Mouse (Mus musculus) E14TG2a.4 (cell line): Measurements from ENCODE around the gene Rasgrf2.

ENCODE experiments used
- H3K27me3 ChIP-seq: 2 replicates; pipeline ENCODE4 v1.6.1; 2014; ENCODE audit warnings: low read length, control low read depth; ENCODE audit not compliant: insufficient read depth
- H3K36me3 ChIP-seq: 2 replicates; pipeline ENCODE4 v1.6.1; 2014; ENCODE audit warnings: low read length, control low read depth; ENCODE audit not compliant: insufficient read depth
- H3K4me1 ChIP-seq: replicated peaks from 2 replicates; pipeline ENCODE4 v1.6.1; 2014; ENCODE audit warnings: low read depth, low read length, control low read depth
- H3K4me3 ChIP-seq: replicated peaks from 2 replicates; pipeline ENCODE4 v1.5.1; 2014; ENCODE audit warnings: mild to moderate bottlenecking, low read length
- H3K9me3 ChIP-seq: 2 replicates; pipeline ENCODE4 v1.6.1; 2014; ENCODE audit warnings: low read length, control low read depth
- CTCF ChIP-seq: conservative IDR thresholded peaks from 2 replicates; pipeline ENCODE4 v1.5.1; 2014; ENCODE audit warnings: low read length
- NANOG ChIP-seq: IDR thresholded peaks from 2 replicates; pipeline ENCODE4 v1.6.1; 2014; ENCODE audit warnings: borderline replicate concordance, low read length, mixed read lengths
- POU5F1 ChIP-seq: IDR thresholded peaks from 2 replicates; pipeline ENCODE4 v1.6.1; 2014; ENCODE audit warnings: low read length, borderline replicate concordance

The Rasgrf2 gene

GRCm38 (mm10) chr13:91985915-91986589, 145.4 kb downstream of the Rasgrf2 start:
- H3K4me1 ChIP-seq = no peaks in the 10 kb centered on the region
- H3K4me3 ChIP-seq = no peak overlapping the region
- no peak for TF ChIP-seq CTCF
- TF ChIP-seq POU5F1 = no peak
- TF ChIP-seq NANOG = no peak
- H3K36me3 ChIP-seq = no peaks in the 10 kb centered on the region
- H3K27me3 ChIP-seq = no peaks in the 10 kb centered on the region
- no peaks in the 10 kb centered on the region for H3K9me3 ChIP-seq

- H3K36me3 ChIP-seq = no peaks in the 10 kb centered on the region
- H3K4me3 ChIP-seq = no peak overlapping the region
- no peaks in the 10 kb centered on the region for H3K9me3 ChIP-seq
- no peaks in the 10 kb centered on the region for H3K27me3 ChIP-seq
- no peak for TF ChIP-seq POU5F1
- no peak for TF ChIP-seq NANOG
- TF ChIP-seq CTCF = no peak
- no peaks in the 10 kb centered on the region for H3K4me1 ChIP-seq
These were observed 146.4 kb downstream of the Rasgrf2 start for GRCm38 (mm10) chr13:91985019-91985418.

DNA sequence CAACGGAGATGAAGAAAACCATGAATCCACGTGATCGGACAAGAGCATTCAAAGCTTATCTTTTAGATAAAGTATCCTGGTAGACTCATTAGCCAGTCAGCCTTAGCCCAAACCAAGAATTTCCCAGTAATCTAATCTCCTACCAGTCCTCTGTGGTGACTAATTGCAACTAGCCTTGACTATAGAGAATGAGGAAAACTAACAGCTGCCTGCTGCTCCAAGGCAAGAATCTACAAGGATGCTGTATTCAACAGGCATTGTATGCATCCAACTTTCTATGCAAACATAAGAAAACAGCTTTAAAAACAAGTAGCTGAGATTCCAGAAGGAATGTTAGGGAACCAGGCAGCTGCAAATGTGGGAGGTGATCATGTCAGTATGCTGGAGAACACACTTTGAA, 149.4 kb downstream of the Rasgrf2 start:
- H3K4me1 ChIP-seq = no peaks in the 10 kb centered on the region
- no peaks in the 10 kb centered on the region for H3K36me3 ChIP-seq
- no peak overlapping the region for H3K4me3 ChIP-seq
- no peaks in the 10 kb centered on the region for H3K9me3 ChIP-seq
- no peaks in the 10 kb centered on the region for H3K27me3 ChIP-seq
- no peak for TF ChIP-seq POU5F1
- no peak for TF ChIP-seq NANOG
- no peak for TF ChIP-seq CTCF

DNA sequence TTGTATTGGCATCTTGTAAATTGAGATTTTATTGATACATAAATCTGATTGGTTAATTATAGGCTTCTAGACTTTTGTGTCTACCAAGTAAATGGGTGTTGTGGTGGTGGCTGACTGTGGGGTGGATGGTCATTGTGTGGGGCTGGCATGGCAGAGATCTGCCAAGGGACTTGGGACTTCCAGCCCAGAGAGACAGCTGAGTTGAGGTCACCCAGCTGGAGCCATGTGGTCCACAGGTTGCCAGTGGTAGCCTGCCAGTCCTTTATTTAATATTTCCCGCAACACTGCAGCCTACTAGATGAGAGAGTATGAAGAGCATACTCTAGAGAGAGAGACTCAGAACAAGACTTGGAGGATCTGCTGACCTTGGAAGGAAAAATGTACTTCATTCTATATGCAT, 150.0 kb downstream of the Rasgrf2 start:
- Histone ChIP-seq H3K4me1 (no peaks in the 10 kb centered on the region), H3K36me3 (no peaks in the 10 kb centered on the region), H3K27me3 (no peaks in the 10 kb centered on the region), H3K9me3 (no peaks in the 10 kb centered on the region), H3K4me3 (no peak overlapping the region)
- no peak for TF ChIP-seq NANOG

GRCm38 (mm10) chr13:91976971-91977370, 154.5 kb downstream of the Rasgrf2 start:
- Histone ChIP-seq H3K9me3 (no peaks in the 10 kb centered on the region; the same call in 1 of the 2 replicates), H3K4me1 (no peaks in the 10 kb centered on the region)
- TF ChIP-seq NANOG (no peak), CTCF (no peak), POU5F1 (no peak)

GRCm38 (mm10) chr13:91976541-91976940, 154.9 kb downstream of the Rasgrf2 start:
- TF ChIP-seq NANOG = no peak
- no peak for TF ChIP-seq POU5F1
- TF ChIP-seq CTCF = no peak
- Histone ChIP-seq H3K36me3 (no peaks in the 10 kb centered on the region), H3K9me3 (no peaks in the 10 kb centered on the region; the same call in 1 of the 2 replicates)

More at GRCm38 (mm10) chr13:91976971-91977370, 154.5 kb downstream of the Rasgrf2 start:
- H3K36me3 ChIP-seq = no peaks in the 10 kb centered on the region
- no peaks in the 10 kb centered on the region for H3K27me3 ChIP-seq
- H3K4me3 ChIP-seq = no peak overlapping the region

GRCm38 (mm10) chr13:91974154-91974553, 157.3 kb downstream of the Rasgrf2 start:
- no peak for TF ChIP-seq CTCF
- TF ChIP-seq POU5F1 = no peak
- no peak for TF ChIP-seq NANOG
- no peaks in the 10 kb centered on the region for H3K36me3 ChIP-seq

More at GRCm38 (mm10) chr13:91976541-91976940, 154.9 kb downstream of the Rasgrf2 start:
- H3K4me1 ChIP-seq = no peaks in the 10 kb centered on the region
- no peak overlapping the region for H3K4me3 ChIP-seq
- no peaks in the 10 kb centered on the region for H3K27me3 ChIP-seq

DNA sequence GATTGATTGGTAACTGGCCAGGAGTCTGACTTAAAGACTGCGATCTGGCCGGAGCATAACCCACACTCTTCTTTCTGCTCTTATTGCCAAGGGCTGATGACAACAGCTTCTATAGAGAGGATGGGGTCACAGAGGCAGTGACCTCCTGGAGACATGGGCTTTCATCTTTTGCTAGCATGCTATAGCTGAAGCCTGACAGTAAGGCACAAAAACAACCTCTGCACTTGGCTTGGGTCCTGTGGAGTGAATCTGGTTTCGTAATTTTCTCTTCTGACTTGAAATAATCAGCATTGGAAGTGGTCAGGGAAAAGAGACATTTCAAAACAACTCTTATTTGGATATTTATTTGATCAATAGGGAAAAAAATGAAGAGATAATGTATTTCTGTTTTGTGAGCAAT, 160.2 kb downstream of the Rasgrf2 start:
- Histone ChIP-seq H3K27me3 (no peaks in the 10 kb centered on the region), H3K4me1 (no peaks in the 10 kb centered on the region), H3K4me3 (no peak overlapping the region)

More at GRCm38 (mm10) chr13:91974154-91974553, 157.3 kb downstream of the Rasgrf2 start:
- Histone ChIP-seq H3K27me3 (no peaks in the 10 kb centered on the region), H3K9me3 (no peaks in the 10 kb centered on the region; the same call in 1 of the 2 replicates), H3K4me3 (no peak overlapping the region), H3K4me1 (no peaks in the 10 kb centered on the region)

GRCm38 (mm10) chr13:91956474-91956873, 175.0 kb downstream of the Rasgrf2 start:
- no peak overlapping the region for H3K4me3 ChIP-seq
- H3K27me3 ChIP-seq = no peaks in the 10 kb centered on the region
- TF ChIP-seq NANOG (no peak), CTCF (no peak), POU5F1 (no peak)
- no peaks in the 10 kb centered on the region for H3K9me3 ChIP-seq
- H3K36me3 ChIP-seq = no peaks in the 10 kb centered on the region
- no peaks in the 10 kb centered on the region for H3K4me1 ChIP-seq

More for the DNA sequence above, 160.2 kb downstream of the Rasgrf2 start:
- H3K36me3 ChIP-seq = no peaks in the 10 kb centered on the region
- H3K9me3 ChIP-seq = no peaks in the 10 kb centered on the region; the same call in 1 of the 2 replicates
- no peak for TF ChIP-seq NANOG
- TF ChIP-seq POU5F1 = no peak
- no peak for TF ChIP-seq CTCF
